Mouse (Mus musculus) splenic B cell, adult 2 months (primary cell): Measurements from ENCODE around the gene Zbtb43.

Experiments
- DNase-seq: peaks from one replicate; pipeline ENCODE4 v3.0.0-alpha.2; 2011; ENCODE audit warnings: low read depth, low spot score
- H3K27me3 ChIP-seq: 2 replicates; pipeline ENCODE4 v1.6.1; 2012; ENCODE audit warnings: mild to moderate bottlenecking, low read length, moderate library complexity, mixed read lengths; ENCODE audit not compliant: control insufficient read depth, poor library complexity, insufficient read depth, severe bottlenecking
- H3K36me3 ChIP-seq: 2 replicates; pipeline ENCODE4 v1.6.1; 2012; ENCODE audit warnings: mild to moderate bottlenecking, low read length, moderate library complexity, mixed read lengths; ENCODE audit not compliant: control insufficient read depth, poor library complexity, insufficient read depth, severe bottlenecking

Gene Zbtb43

GRCm38 (mm10) chr2:33465215-33465614, 3.1 kb downstream of the Zbtb43 start:
- no peak for DNase-seq
- no peaks in the 10 kb centered on the region for H3K27me3 ChIP-seq
- H3K36me3 ChIP-seq = peaks cover 2% of the 10 kb centered on the region; the same call in 1 of the 2 replicates

- no peak for DNase-seq
- Histone ChIP-seq H3K27me3 (no peaks in the 10 kb centered on the region), H3K36me3 (peaks cover 3% of the 10 kb centered on the region)
Observed at GRCm38 (mm10) chr2:33462066-33462465, 6.3 kb downstream of the Zbtb43 start.

DNA sequence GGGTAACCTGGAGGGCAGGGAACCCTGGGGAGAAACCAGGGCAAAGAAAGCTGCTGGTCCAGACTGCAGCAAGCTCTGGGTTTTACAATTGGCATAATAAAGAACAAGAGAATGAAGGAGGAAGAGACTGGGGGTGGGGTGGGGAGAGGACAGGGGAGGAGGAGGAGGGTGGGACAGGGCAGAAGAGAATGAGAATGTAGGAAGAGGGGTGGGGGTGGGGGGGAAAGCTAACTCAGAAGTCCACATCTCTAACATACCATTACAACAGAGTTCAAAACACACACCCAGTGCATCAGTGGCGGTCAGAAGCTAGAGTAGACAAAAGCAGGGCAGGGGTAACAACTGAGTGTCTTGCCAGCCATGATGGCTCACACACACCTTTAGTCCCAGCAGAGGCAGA, 7.3 kb downstream of the Zbtb43 start:
- Histone ChIP-seq H3K36me3 (peaks cover 3% of the 10 kb centered on the region), H3K27me3 (no peaks in the 10 kb centered on the region)
- DNase-seq = no peak

DNA sequence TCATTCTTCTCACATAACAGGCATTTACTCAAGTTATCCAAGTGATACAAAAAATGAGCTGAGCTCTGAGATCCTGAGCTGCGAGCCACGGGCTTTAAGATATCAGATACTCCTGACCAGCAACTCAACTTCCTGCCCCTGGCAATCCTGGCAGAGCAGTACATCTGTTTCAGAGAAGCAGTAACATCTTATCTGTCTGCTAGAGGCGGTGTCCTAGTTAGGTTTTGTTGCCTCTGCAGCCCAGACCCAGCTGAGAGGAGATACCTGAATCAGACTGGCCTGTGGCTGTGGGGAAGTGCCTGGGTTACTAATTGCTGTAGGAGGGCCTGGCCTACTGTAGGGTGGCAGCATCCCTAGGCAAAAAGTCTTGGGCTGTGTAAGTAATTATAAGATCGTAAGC, 8.7 kb downstream of the Zbtb43 start:
- no peak for DNase-seq
- no peaks in the 10 kb centered on the region for H3K27me3 ChIP-seq
- H3K36me3 ChIP-seq = peaks cover 6% of the 10 kb centered on the region

- DNase-seq = no peak
- Histone ChIP-seq H3K27me3 (no peaks in the 10 kb centered on the region), H3K36me3 (peaks cover 14% of the 10 kb centered on the region)
Observed at GRCm38 (mm10) chr2:33456696-33457095, 11.7 kb downstream of the Zbtb43 start.

- Histone ChIP-seq H3K27me3 (no peaks in the 10 kb centered on the region), H3K36me3 (peaks cover 14% of the 10 kb centered on the region)
- DNase-seq = no peak
Observed at GRCm38 (mm10) chr2:33456242-33456641, 12.1 kb downstream of the Zbtb43 start.

DNA sequence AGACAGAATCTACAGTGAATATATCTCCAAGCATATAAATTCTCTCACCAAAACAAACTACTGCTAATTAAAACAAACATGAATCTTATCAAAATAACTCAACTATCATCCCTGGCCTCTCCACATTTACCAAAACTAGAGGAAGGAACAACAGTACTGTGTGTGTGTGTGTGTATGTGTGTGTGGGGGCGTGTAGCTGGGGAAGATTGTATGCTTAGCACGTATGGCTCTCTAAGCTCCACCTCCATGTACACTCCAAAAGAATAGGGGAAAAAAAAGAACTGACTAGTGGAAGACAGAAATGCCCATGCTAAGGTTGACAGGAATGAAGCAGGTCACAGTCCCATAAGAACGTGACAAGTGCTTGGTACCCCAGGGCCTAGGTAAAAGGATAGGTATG, 13.0 kb downstream of the Zbtb43 start:
- no peak for DNase-seq
- no peaks in the 10 kb centered on the region for H3K27me3 ChIP-seq
- H3K36me3 ChIP-seq = peaks cover 14% of the 10 kb centered on the region

GRCm38 (mm10) chr2:33454816-33455215, 13.5 kb downstream of the Zbtb43 start:
- peaks cover 14% of the 10 kb centered on the region for H3K36me3 ChIP-seq
- H3K27me3 ChIP-seq = no peaks in the 10 kb centered on the region
- no peak for DNase-seq

- Histone ChIP-seq H3K36me3 (peaks cover 13% of the 10 kb centered on the region), H3K27me3 (no peaks in the 10 kb centered on the region)
- no peak for DNase-seq
Observed at GRCm38 (mm10) chr2:33453476-33453875, 14.9 kb downstream of the Zbtb43 start.

DNA sequence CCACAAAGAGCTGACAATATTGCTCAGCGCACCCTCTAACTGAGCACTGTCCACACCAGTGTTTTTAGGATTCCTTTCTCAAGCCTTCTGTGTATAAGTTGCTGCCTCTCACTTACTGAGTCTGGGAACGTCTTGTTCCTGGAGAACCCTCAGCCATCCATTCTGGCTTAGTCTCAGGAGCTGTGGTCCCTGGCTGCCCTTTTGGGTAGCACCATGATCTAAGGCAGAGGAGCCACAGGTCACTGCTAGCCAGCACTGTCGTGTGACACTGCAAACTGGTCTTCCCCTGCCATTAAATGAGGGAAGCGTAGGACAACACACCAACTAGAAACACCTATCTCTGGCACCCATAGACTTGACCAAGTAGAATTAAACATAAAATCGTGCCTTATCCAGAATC, 15.6 kb downstream of the Zbtb43 start:
- Histone ChIP-seq H3K36me3 (peaks cover 13% of the 10 kb centered on the region), H3K27me3 (no peaks in the 10 kb centered on the region)
- DNase-seq = no peak

- no peaks in the 10 kb centered on the region for H3K27me3 ChIP-seq
- no peak for DNase-seq
- peaks cover 13% of the 10 kb centered on the region for H3K36me3 ChIP-seq
Observed at GRCm38 (mm10) chr2:33452140-33452539, 16.2 kb downstream of the Zbtb43 start.

DNA sequence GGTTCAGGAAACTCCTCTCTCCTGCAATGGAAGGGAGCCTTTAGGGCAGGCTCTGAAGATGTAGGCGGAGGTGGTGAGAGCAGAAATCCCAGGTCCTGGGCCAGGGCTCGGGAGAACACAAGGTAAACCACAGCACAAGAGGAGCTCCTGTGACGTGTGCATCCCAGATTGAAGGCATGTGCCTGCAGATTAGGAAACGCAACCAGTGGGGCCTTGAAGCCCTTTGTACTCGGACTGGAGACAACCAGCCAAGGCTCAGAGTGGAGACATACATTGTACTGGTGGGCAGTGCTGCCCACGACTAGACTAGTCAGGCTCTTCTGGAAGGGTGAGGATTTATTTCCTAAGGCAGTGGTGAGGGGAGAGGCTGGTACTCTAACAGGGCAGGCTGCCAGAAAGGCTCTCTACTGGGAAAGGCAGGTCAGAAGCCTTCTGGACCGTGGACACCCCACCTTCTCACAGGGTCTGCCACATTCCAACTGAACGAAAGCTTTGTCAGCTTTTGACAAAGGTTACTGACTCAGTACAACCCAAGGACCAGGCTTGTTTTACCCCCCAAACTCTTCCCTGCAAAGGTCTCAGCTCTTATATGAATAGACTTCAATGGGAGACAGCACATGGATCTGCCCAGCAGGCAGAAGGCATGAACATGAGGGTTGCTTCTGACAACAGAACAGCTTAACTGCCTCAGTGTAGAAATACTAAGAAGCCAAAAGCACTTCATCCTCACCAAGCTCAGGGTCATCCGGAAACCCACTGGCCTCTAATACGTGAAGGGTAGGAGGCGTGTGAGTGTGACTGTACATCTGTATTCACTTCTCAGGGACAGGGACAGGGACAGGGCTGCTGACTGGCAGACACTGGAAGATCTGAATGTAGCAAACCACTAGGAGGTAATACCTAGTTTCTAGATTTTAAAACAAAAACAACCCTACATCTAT, 17.1 kb downstream of the Zbtb43 start:
- Histone ChIP-seq H3K27me3 (no peaks in the 10 kb centered on the region), H3K36me3 (peaks cover 13% of the 10 kb centered on the region)
- no peak for DNase-seq

DNA sequence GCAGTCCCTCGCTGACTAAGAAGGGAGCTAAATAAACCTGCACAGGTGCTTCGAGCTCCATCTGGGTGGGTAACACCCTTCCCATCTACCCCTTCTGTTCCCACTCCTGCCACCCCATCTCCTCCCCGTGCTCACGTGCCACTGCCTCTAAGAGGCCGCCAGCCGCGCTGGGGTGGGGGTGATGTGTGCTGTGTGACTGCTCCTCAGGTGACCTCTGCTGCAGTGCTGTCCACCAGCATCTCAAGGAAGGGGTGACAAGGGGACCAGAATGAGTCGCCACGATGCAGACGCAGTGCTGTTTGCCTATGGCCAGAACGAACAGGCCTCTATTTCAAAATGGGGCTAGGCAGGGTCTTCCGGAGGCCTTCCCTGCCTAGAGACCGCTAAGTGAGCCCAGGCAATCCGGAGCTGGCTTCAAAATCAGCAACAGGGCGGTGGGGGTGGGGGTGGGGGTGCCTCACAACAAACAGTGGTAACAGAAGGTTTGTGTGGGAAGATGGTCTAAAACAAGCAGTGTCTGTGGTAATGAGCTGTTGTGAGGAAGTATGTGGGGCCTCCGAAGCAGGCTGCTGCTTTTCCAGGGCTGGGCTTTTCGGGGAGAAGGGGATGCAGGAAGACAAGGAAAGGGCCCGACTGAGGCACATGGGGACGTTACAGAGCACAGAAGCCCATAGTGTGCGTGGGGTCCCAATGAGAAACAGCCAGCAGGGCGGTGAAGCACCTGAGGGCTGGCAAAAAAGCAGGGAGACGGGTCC, 19.1 kb downstream of the Zbtb43 start:
- DNase-seq = no peak
- peaks cover 6% of the 10 kb centered on the region for H3K36me3 ChIP-seq
- H3K27me3 ChIP-seq = no peaks in the 10 kb centered on the region

DNA sequence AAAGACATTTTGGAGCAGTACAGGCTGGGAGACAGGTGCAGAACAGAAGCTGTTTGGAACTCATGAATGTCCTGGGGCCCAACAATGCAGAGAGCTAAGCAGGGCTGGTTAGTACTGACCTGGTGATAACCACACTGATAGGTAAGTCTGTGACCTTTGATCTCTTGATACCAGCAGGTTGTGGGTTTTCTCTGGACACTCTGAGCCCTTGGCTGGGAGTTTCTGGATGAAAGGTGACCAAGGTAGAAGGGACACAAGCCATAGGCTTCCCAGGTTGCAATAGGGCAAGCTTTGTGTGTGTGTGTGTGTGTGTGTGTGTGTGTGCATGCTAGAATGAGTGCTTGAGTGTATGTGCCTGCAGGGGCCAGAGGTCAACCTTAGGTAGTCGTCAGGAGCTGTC, 21.6 kb downstream of the Zbtb43 start:
- DNase-seq = no peak
- Histone ChIP-seq H3K27me3 (no peaks in the 10 kb centered on the region), H3K36me3 (no peaks in the 10 kb centered on the region; the same call in 1 of the 2 replicates)

- no peak for DNase-seq
Observed at GRCm38 (mm10) chr2:33445741-33446140, 22.6 kb downstream of the Zbtb43 start.

More at GRCm38 (mm10) chr2:33445741-33446140, 22.6 kb downstream of the Zbtb43 start:
- Histone ChIP-seq H3K36me3 (no peaks in the 10 kb centered on the region; the same call in 1 of the 2 replicates), H3K27me3 (no peaks in the 10 kb centered on the region)
